Mouse (Mus musculus) urinary bladder, postnatal 36 days (tissue): ENCODE measurements around the gene Smim17.
"Not testable (repeated sequence)": the region's sequence is repeated elsewhere in the genome, so short reads cannot be mapped to it uniquely, and the experiment has no call there.

Experiments used
- DNase-seq, 2 experiments: peaks; one replicate each; pipeline ENCODE4 v3.0.0; 2022; ENCODE audit warnings: low spot score in 2 of 2, mixed read lengths in 1 of 2

Smim17 gene

GRCm38 (mm10) chr7:6415442-6415787 is 16.9 kb downstream of the Smim17 start:
- no peak for DNase-seq

DNA sequence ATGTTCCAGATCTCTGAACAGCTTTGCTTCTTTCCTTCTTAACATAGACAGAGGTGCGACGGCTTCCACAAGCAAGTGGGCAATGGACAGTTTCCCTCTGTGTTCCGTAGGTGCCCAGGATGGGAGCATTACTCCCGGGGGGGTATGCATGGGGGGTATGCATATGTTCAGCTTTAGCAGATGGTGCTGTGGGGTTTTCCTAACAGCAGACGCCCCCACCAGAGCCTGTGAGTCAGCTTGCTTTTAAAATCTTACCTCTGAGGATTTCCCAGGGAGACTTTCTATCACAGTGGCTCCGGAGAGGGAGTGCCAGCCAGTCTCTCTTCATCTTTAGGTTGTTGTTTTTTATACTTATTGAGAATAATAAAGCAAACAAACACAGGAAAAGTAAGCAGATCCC is 21.4 kb downstream of the Smim17 start:
- DNase-seq = no peak

- no peak for DNase-seq
Measured at GRCm38 (mm10) chr7:6429381-6429780, 30.9 kb downstream of the Smim17 start.

DNA sequence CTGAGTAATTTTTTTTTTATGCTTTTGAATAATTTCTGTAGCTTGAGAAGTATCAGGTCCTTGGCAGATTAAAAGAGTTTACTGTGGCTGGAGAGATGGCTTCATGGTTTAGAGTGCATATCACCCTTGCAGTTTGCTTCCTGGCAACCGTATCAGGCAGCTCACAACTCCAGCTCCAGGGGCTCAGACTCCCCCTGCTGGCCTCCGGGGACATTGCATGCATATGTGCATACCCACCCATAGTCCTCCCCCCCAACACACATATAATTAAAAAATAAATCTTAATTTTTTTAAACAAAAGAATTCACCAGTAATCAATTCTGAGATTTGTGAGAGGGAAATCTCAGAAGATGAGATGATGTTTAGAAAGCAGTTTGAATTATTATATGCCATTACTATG is 31.8 kb downstream of the Smim17 start:
- no peak for DNase-seq

GRCm38 (mm10) chr7:6438388-6438787 is 39.9 kb downstream of the Smim17 start, which contains the start of gene Olfr1344:
Gene Olfr1344 (plus strand): TSS chr7:6438688.
- DNase-seq = no peak

DNA sequence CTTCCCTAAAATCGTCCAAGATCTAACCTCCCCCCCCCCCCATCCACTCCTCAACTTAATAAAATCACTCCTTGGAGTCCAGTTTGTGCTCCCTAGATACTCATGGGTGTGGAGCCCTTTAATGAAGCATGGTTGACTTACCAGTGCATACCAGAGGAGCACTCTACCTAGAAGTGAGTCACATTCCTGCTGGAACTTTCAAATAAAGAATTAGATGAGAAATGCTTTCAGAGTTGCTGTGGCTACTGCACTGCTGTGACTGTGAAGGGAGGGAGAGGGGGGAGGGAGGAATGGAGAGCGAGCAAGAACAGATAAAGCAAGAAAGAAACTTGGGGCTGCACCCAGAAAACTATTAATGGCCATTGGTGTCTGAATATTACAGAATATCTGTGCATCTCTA is 42.7 kb downstream of the Smim17 start:
- no peak for DNase-seq

DNA sequence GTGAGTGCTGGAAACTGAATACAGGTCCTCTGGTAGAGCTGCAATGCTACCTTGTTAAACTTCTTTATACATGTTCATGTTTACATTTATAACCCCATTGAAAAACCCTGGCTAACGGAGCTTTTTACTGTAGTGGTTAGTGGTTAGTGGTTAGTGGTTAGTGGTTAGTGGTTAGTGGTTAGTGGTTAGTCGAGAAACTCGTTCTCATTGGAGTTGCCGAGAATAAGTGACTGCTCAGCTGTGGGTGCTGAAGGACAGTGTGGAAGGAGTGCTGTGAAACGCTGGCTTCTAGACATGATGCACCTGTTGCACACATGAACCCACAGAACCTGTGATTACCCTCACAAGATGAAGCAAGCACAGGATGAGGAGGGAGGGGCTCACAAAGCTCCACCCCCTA is 49.3 kb downstream of the Smim17 start:
- DNase-seq = no peak

DNA sequence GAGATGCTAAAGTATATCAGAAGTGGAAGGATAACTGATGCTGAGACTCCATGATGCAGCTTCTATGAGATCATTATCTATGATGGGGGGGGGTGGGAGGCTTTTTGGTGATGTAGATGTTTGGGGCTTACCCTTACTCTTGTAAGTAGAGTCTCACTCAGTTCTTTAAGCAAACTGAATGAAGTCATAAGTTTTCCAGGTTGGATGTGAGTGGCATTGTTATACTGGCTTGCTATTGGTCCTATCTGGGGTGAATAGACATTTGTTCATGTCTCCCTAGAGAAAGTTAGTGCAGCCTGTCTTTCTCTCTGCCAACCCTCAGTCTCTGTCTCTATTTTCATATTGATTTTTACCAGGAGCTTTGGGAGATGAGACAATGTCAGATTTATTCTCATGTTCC is 57.4 kb downstream of the Smim17 start, which contains the start of gene Olfr1336:
TSS of gene Olfr1336 (plus strand) at position 301 of the 400 bp plus-strand sequence.
- DNase-seq = no peak

- no peak for DNase-seq
Measured at GRCm38 (mm10) chr7:6456399-6456798, 57.9 kb downstream of the Smim17 start.

- DNase-seq = no peak
Measured at GRCm38 (mm10) chr7:6466951-6467350, 68.4 kb downstream of the Smim17 start, which contains the start of gene Olfr1346. Gene Olfr1346 (plus strand): TSS chr7:6467101.

GRCm38 (mm10) chr7:6477633-6478032 is 79.1 kb downstream of the Smim17 start:
- not testable (repeated sequence) for DNase-seq
